Mouse (Mus musculus): ENCODE measurements at regions not wholly inside any gene's neighbourhood (a gene's known extent, or its start where the extent isn't known, plus 50 kb on each side); places are given as distances from the start of the nearest gene placed in this dataset.

DNA sequence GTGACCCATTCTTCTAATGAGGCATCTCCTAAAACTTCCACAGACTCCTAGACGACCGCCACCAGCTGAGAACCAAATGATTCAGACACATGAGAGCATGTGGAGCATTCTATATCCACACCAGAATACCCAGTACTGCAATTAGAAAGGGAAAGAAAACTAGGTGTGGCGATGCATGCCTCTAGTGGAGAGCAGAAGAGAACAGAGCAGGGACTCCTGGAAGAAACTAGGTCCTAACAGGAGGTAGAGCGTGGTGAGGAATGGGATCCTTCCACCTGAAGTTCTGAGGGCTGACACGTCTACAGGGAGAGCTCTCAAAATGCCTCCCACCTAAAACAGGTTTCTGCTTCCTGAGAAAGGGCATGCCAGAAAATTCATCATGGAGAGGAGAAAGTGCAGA is 109.3 kb downstream of the Gm10260 start:
- no peak for TF ChIP-seq CTCF (IDR thresholded peaks at IDR 0.05; ENCODE audit: extremely low read depth, insufficient read depth, insufficient read length, insufficient replicate concordance)
- no peak for TF ChIP-seq POLR2A (IDR thresholded peaks at IDR 0.05; ENCODE audit: low read depth, low read length)
